Mouse (Mus musculus): ENCODE results near the gene Xylt1. TPM values are rescaled to one million over a fixed set of nuclear protein-coding genes. Genes with fewer than 3 reads are reported as not detected.

The Xylt1 gene
- polyA plus RNA-seq, 1 experiment from 2014 or later: 0.86 TPM

- Histone ChIP-seq H3K36me3 (replicated peaks) (no peaks in the 10 kb centered on the region), H3K27ac (replicated peaks) (no peak overlapping the region), H3K4me3 (no peak overlapping the region), H3K4me1 (peaks cover 6% of the 10 kb centered on the region), H3K9me3 (no peaks in the 10 kb centered on the region), H3K27me3 (replicated peaks; ENCODE audit: low read depth, poor library complexity, severe bottlenecking) (no peaks in the 10 kb centered on the region)
- DNase-seq (ENCODE audit: low spot score): no peak
- WGBS: 83% methylated on average over 4 of the region's 4 CpGs
These were observed 136.1 kb downstream of the Xylt1 start for GRCm38 (mm10) chr7:117516896-117517295.

- Histone ChIP-seq H3K4me3 (no peak overlapping the region), H3K27me3 (replicated peaks; ENCODE audit: low read depth, poor library complexity, severe bottlenecking) (no peaks in the 10 kb centered on the region), H3K36me3 (replicated peaks) (no peaks in the 10 kb centered on the region), H3K27ac (replicated peaks) (no peak overlapping the region), H3K4me1 (peaks cover 30% of the 10 kb centered on the region), H3K9me3 (no peaks in the 10 kb centered on the region)
- DNase-seq (ENCODE audit: low spot score): no peak
These were observed 140.6 kb downstream of the Xylt1 start for GRCm38 (mm10) chr7:117521369-117521768.

GRCm38 (mm10) chr7:117522092-117522635 is 141.4 kb downstream of the Xylt1 start:
- Histone ChIP-seq H3K9me3 (no peaks in the 10 kb centered on the region), H3K4me3 (no peak overlapping the region), H3K27me3 (replicated peaks; ENCODE audit: low read depth, poor library complexity, severe bottlenecking) (no peaks in the 10 kb centered on the region), H3K36me3 (replicated peaks) (no peaks in the 10 kb centered on the region), H3K27ac (replicated peaks) (no peak overlapping the region), H3K4me1 (peaks cover 30% of the 10 kb centered on the region)
- WGBS: 37% methylated on average over 4 of the region's 4 CpGs
- DNase-seq (ENCODE audit: low spot score): no peak

GRCm38 (mm10) chr7:117524430-117525214 is 143.8 kb downstream of the Xylt1 start:
- Histone ChIP-seq H3K9me3 (no peaks in the 10 kb centered on the region), H3K4me3 (no peak overlapping the region), H3K36me3 (replicated peaks) (no peaks in the 10 kb centered on the region), H3K27ac (replicated peaks) (no peak overlapping the region), H3K27me3 (replicated peaks; ENCODE audit: low read depth, poor library complexity, severe bottlenecking) (no peaks in the 10 kb centered on the region), H3K4me1 (peaks cover 33% of the 10 kb centered on the region)
- 62% methylated on average over 7 of the region's 7 CpGs for WGBS
- DNase-seq (ENCODE audit: low spot score): no peak

- Histone ChIP-seq H3K9me3 (no peaks in the 10 kb centered on the region), H3K36me3 (replicated peaks) (no peaks in the 10 kb centered on the region), H3K27ac (replicated peaks) (no peak overlapping the region), H3K27me3 (replicated peaks; ENCODE audit: low read depth, poor library complexity, severe bottlenecking) (no peaks in the 10 kb centered on the region), H3K4me3 (no peak overlapping the region), H3K4me1 (peaks cover 35% of the 10 kb centered on the region)
- DNase-seq (ENCODE audit: low spot score): no peak
- 96% methylated on average over 5 of the region's 5 CpGs for WGBS
These were observed 144.9 kb downstream of the Xylt1 start for GRCm38 (mm10) chr7:117525678-117526077.

- Histone ChIP-seq H3K9me3 (no peaks in the 10 kb centered on the region), H3K27me3 (replicated peaks; ENCODE audit: low read depth, poor library complexity, severe bottlenecking) (no peaks in the 10 kb centered on the region), H3K4me1 (peaks cover 35% of the 10 kb centered on the region), H3K36me3 (replicated peaks) (no peaks in the 10 kb centered on the region), H3K27ac (replicated peaks) (no peak overlapping the region), H3K4me3 (no peak overlapping the region)
- WGBS: 82% methylated on average over 3 of the region's 3 CpGs
- no peak for DNase-seq (ENCODE audit: low spot score)
These were observed 145.8 kb downstream of the Xylt1 start for GRCm38 (mm10) chr7:117526570-117526969.

- Histone ChIP-seq H3K4me3 (no peak overlapping the region), H3K27ac (replicated peaks) (no peak overlapping the region), H3K4me1 (peaks cover 15% of the 10 kb centered on the region), H3K27me3 (replicated peaks; ENCODE audit: low read depth, poor library complexity, severe bottlenecking) (no peaks in the 10 kb centered on the region), H3K9me3 (no peaks in the 10 kb centered on the region), H3K36me3 (replicated peaks) (no peaks in the 10 kb centered on the region)
- WGBS: 83% methylated on average over 12 of the region's 12 CpGs
- no peak for DNase-seq (ENCODE audit: low spot score)
These were observed 149.2 kb downstream of the Xylt1 start for GRCm38 (mm10) chr7:117529787-117530655.

GRCm38 (mm10) chr7:117532651-117533050 is 151.9 kb downstream of the Xylt1 start:
- Histone ChIP-seq H3K36me3 (replicated peaks) (no peaks in the 10 kb centered on the region), H3K27me3 (replicated peaks; ENCODE audit: low read depth, poor library complexity, severe bottlenecking) (no peaks in the 10 kb centered on the region), H3K27ac (replicated peaks) (no peak overlapping the region), H3K9me3 (no peaks in the 10 kb centered on the region), H3K4me3 (no peak overlapping the region), H3K4me1 (peaks cover 15% of the 10 kb centered on the region)
- 45% methylated on average over 3 of the region's 3 CpGs for WGBS
- DNase-seq (ENCODE audit: low spot score): no peak

- WGBS: 88% methylated on average over 5 of the region's 5 CpGs
- no peak for DNase-seq (ENCODE audit: low spot score)
These were observed 152.4 kb downstream of the Xylt1 start for GRCm38 (mm10) chr7:117533164-117533563.

GRCm38 (mm10) chr7:117539931-117540330 is 159.2 kb downstream of the Xylt1 start:
- Histone ChIP-seq H3K9me3 (no peaks in the 10 kb centered on the region), H3K27me3 (replicated peaks; ENCODE audit: low read depth, poor library complexity, severe bottlenecking) (no peaks in the 10 kb centered on the region), H3K36me3 (replicated peaks) (no peaks in the 10 kb centered on the region), H3K4me3 (no peak overlapping the region), H3K27ac (replicated peaks) (no peak overlapping the region), H3K4me1 (peaks cover 32% of the 10 kb centered on the region)
- no peak for DNase-seq (ENCODE audit: low spot score)
- 82% methylated on average over 5 of the region's 5 CpGs for WGBS

More at GRCm38 (mm10) chr7:117533164-117533563, 152.4 kb downstream of the Xylt1 start:
- Histone ChIP-seq H3K36me3 (replicated peaks) (no peaks in the 10 kb centered on the region), H3K27ac (replicated peaks) (no peak overlapping the region), H3K9me3 (no peaks in the 10 kb centered on the region), H3K4me3 (no peak overlapping the region), H3K4me1 (peaks cover 15% of the 10 kb centered on the region), H3K27me3 (replicated peaks; ENCODE audit: low read depth, poor library complexity, severe bottlenecking) (no peaks in the 10 kb centered on the region)

- Histone ChIP-seq H3K36me3 (replicated peaks) (no peaks in the 10 kb centered on the region), H3K4me1 (peaks cover 32% of the 10 kb centered on the region), H3K27ac (replicated peaks) (no peak overlapping the region), H3K27me3 (replicated peaks; ENCODE audit: low read depth, poor library complexity, severe bottlenecking) (no peaks in the 10 kb centered on the region), H3K9me3 (no peaks in the 10 kb centered on the region), H3K4me3 (no peak overlapping the region)
- DNase-seq (ENCODE audit: low spot score): no peak
- 73% methylated on average over 5 of the region's 5 CpGs for WGBS
These were observed 159.6 kb downstream of the Xylt1 start for GRCm38 (mm10) chr7:117540413-117540812.

- H3K27ac ChIP-seq (replicated peaks): no peak overlapping the region
- H3K4me1 ChIP-seq: peaks cover 32% of the 10 kb centered on the region
- no peaks in the 10 kb centered on the region for H3K9me3 ChIP-seq
- 75% methylated on average over 1 of the region's 1 CpGs for WGBS
- no peak overlapping the region for H3K4me3 ChIP-seq
- H3K36me3 ChIP-seq (replicated peaks): no peaks in the 10 kb centered on the region
- no peaks in the 10 kb centered on the region for H3K27me3 ChIP-seq (replicated peaks; ENCODE audit: low read depth, poor library complexity, severe bottlenecking)
- DNase-seq (ENCODE audit: low spot score): no peak
These were observed 160.3 kb downstream of the Xylt1 start for GRCm38 (mm10) chr7:117541056-117541455.

Measured in embryonic facial prominence, embryonic 10.5 days (tissue).